Mouse (Mus musculus): Measurements from ENCODE around the gene Pdia3. TPM values are rescaled to one million over a fixed set of nuclear protein-coding genes. Genes with fewer than 3 reads are reported as not detected.
"Not testable (repeated sequence)": the region's sequence is repeated elsewhere in the genome, so short reads cannot be mapped to it uniquely, and the experiment has no call there.

Gene Pdia3
- polyA plus RNA-seq, 1 experiment from 2014 or later, result 524 TPM

- no peak overlapping the region for H3K4me2 ChIP-seq
- H3K4me3 ChIP-seq, result no peak overlapping the region
- 55% methylated on average over 3 of the region's 3 CpGs for WGBS
- no peak for ATAC-seq (ENCODE audit: extremely low read depth, insufficient number of reproducible peaks, low FRiP score, low TSS enrichment)
- H3K9me3 ChIP-seq, result no peaks in the 10 kb centered on the region
- no peak overlapping the region for H3K9ac ChIP-seq
- H3K27me3 ChIP-seq (replicated peaks), result 0 out of 2 replicates have a peak, but pooled peaks cover 7% of the 10 kb centered on the region
- H3K4me1 ChIP-seq, result no peaks in the 10 kb centered on the region
- no peaks in the 10 kb centered on the region for H3K36me3 ChIP-seq
- no peak overlapping the region for H3K27ac ChIP-seq (replicated peaks)
These were observed 66.9 kb downstream of the Pdia3 start for GRCm38 (mm10) chr2:121480498-121480897.

- not testable (repeated sequence) for H3K4me1 ChIP-seq
These were observed 67.3 kb downstream of the Pdia3 start for GRCm38 (mm10) chr2:121480916-121481315.

GRCm38 (mm10) chr2:121483576-121483975 lies 70.0 kb downstream of the Pdia3 start:
- WGBS, result 69% methylated on average over 8 of the region's 8 CpGs
- no peaks in the 10 kb centered on the region for H3K36me3 ChIP-seq
- no peak overlapping the region for H3K4me2 ChIP-seq
- H3K9ac ChIP-seq, result no peak overlapping the region
- H3K9me3 ChIP-seq, result no peaks in the 10 kb centered on the region
- H3K27me3 ChIP-seq (replicated peaks), result 0 out of 2 replicates have a peak, but pooled peaks cover 7% of the 10 kb centered on the region
- ATAC-seq (ENCODE audit: extremely low read depth, insufficient number of reproducible peaks, low FRiP score, low TSS enrichment), result no peak
- no peak overlapping the region for H3K4me3 ChIP-seq
- H3K4me1 ChIP-seq, result no peaks in the 10 kb centered on the region
- no peak overlapping the region for H3K27ac ChIP-seq (replicated peaks)

More at GRCm38 (mm10) chr2:121480916-121481315, 67.3 kb downstream of the Pdia3 start:
- not testable (repeated sequence) for H3K9ac ChIP-seq; H3K4me3 ChIP-seq; H3K36me3 ChIP-seq; ATAC-seq (ENCODE audit: extremely low read depth, insufficient number of reproducible peaks, low FRiP score, low TSS enrichment); H3K27me3 ChIP-seq (replicated peaks); H3K27ac ChIP-seq (replicated peaks); H3K9me3 ChIP-seq; H3K4me2 ChIP-seq
- 73% methylated on average over 13 of the region's 13 CpGs for WGBS

GRCm38 (mm10) chr2:121484403-121484802 lies 70.8 kb downstream of the Pdia3 start:
- H3K4me2 ChIP-seq, H3K36me3 ChIP-seq: not testable (repeated sequence)

More at GRCm38 (mm10) chr2:121484403-121484802, 70.8 kb downstream of the Pdia3 start:
- not testable (repeated sequence) for H3K27me3 ChIP-seq (replicated peaks); H3K4me3 ChIP-seq; H3K27ac ChIP-seq (replicated peaks); ATAC-seq (ENCODE audit: extremely low read depth, insufficient number of reproducible peaks, low FRiP score, low TSS enrichment); H3K9me3 ChIP-seq; H3K4me1 ChIP-seq; H3K9ac ChIP-seq
- WGBS, result 67% methylated on average over 2 of the region's 2 CpGs

Small RNA genes within 50 kb of the gene (microRNA-seq; reads per million reads assigned to microRNA genes)
- not detected for gene Gm22953

Other genes starting within 250 kb of the Pdia3 start
- 32.4 and 32.5 TPM in 2 replicates for gene Tubgcp4, start 243.1 kb upstream of the Pdia3 start, polyA plus RNA-seq (2015; fragmentation: Nextera tagmentation; extraction: Ambion mirVana)
- 5.3 and 5.8 TPM in 2 replicates for gene Zscan29, start 242.7 kb upstream of the Pdia3 start, polyA plus RNA-seq (2015; fragmentation: Nextera tagmentation; extraction: Ambion mirVana)
- gene Trp53bp1, start 142.4 kb upstream of the Pdia3 start, polyA plus RNA-seq (2015; fragmentation: Nextera tagmentation; extraction: Ambion mirVana), result 44.5 and 44.6 TPM in 2 replicates
- 3.8 and 4.7 TPM in 2 replicates for gene Map1a, start 124.2 kb upstream of the Pdia3 start, polyA plus RNA-seq (2015; fragmentation: Nextera tagmentation; extraction: Ambion mirVana)
- gene Ppip5k1, start 58.4 kb upstream of the Pdia3 start, polyA plus RNA-seq (2015; fragmentation: Nextera tagmentation; extraction: Ambion mirVana), result 9.9 TPM in 2 replicates
- 0.37 and 0.47 TPM in 2 replicates for gene Ckmt1, start 56.1 kb upstream of the Pdia3 start, polyA plus RNA-seq (2015; fragmentation: Nextera tagmentation; extraction: Ambion mirVana)
- not detected in 2 replicates for gene Strc, start 26.6 kb upstream of the Pdia3 start, polyA plus RNA-seq (2015; fragmentation: Nextera tagmentation; extraction: Ambion mirVana)
- 2.2 and 2.7 TPM in 2 replicates for gene Catsper2, start within 50 bp of the Pdia3 start, polyA plus RNA-seq (2015; fragmentation: Nextera tagmentation; extraction: Ambion mirVana)
- gene Ell3, start 30.5 kb downstream of the Pdia3 start, polyA plus RNA-seq (2015; fragmentation: Nextera tagmentation; extraction: Ambion mirVana), result 1.4 and 1.6 TPM in 2 replicates
- gene Serf2, start 35.4 kb downstream of the Pdia3 start, polyA plus RNA-seq (2015; fragmentation: Nextera tagmentation; extraction: Ambion mirVana), result 522 and 573 TPM in 2 replicates
- 96.3 and 106 TPM in 2 replicates for gene Hypk, start 39.5 kb downstream of the Pdia3 start, polyA plus RNA-seq (2015; fragmentation: Nextera tagmentation; extraction: Ambion mirVana)
- 0.07 and 0.13 TPM in 2 replicates for gene Serinc4, start 43.0 kb downstream of the Pdia3 start, polyA plus RNA-seq (2015; fragmentation: Nextera tagmentation; extraction: Ambion mirVana)
- 39.7 and 42.0 TPM in 2 replicates for gene Mfap1b, start 60.3 kb downstream of the Pdia3 start, polyA plus RNA-seq (2015; fragmentation: Nextera tagmentation; extraction: Ambion mirVana)
- gene Mfap1a, start 92.9 kb downstream of the Pdia3 start, polyA plus RNA-seq (2015; fragmentation: Nextera tagmentation; extraction: Ambion mirVana), result 16.3 and 20.6 TPM in 2 replicates
- 5.1 and 7.0 TPM in 2 replicates for gene Wdr76, start 92.9 kb downstream of the Pdia3 start, polyA plus RNA-seq (2015; fragmentation: Nextera tagmentation; extraction: Ambion mirVana)

Measured in heart, embryonic 13.5 days (tissue).